Mouse (Mus musculus) kidney, embryonic 15.5 days (tissue): ENCODE measurements at regions not wholly inside any gene's neighbourhood (a gene's known extent, or its start where the extent isn't known, plus 50 kb on each side); places are given as distances from the start of the nearest gene placed in this dataset.
"Not testable (repeated sequence)": the region's sequence is repeated elsewhere in the genome, so short reads cannot be mapped to it uniquely, and the experiment has no call there.

Experiments
- ATAC-seq: fragments of 200-750 bp; cut with Nextera tagmentation; replicated peaks from 2 replicates; pipeline ENCODE4 v1.8.0; 2017; ENCODE audit warnings: moderate TSS enrichment; ENCODE audit not compliant: low FRiP score
- H3K27ac ChIP-seq: fragments of 300-500 bp; sonication (generic); 2 replicates; pipeline ENCODE4 v1.5.1; 2015; ENCODE audit warnings: mild to moderate bottlenecking, inconsistent platforms
- H3K27me3 ChIP-seq: fragments of 300-500 bp; sonication (generic); 2 replicates; pipeline ENCODE4 v1.6.1; 2015; ENCODE audit warnings: inconsistent platforms
- H3K36me3 ChIP-seq: fragments of 300-500 bp; sonication (generic); 2 replicates; pipeline ENCODE4 v1.6.1; 2015; ENCODE audit warnings: inconsistent platforms
- H3K4me1 ChIP-seq: fragments of 300-500 bp; sonication (generic); 2 replicates; pipeline ENCODE4 v1.6.1; 2015; ENCODE audit warnings: inconsistent platforms
- H3K4me2 ChIP-seq: fragments of 300-500 bp; sonication (generic); 2 replicates; pipeline ENCODE4 v1.6.1; 2015; ENCODE audit warnings: moderate library complexity, mild to moderate bottlenecking, inconsistent platforms
- H3K4me3 ChIP-seq: fragments of 300-500 bp; sonication (generic); replicated peaks from 2 replicates; pipeline ENCODE4 v1.5.1; 2015; ENCODE audit warnings: mild to moderate bottlenecking, inconsistent platforms
- H3K9ac ChIP-seq: fragments of 300-500 bp; sonication (generic); 2 replicates; pipeline ENCODE4 v1.6.1; 2015; ENCODE audit warnings: mild to moderate bottlenecking, inconsistent platforms
- H3K9me3 ChIP-seq: fragments of 300-500 bp; sonication (generic); replicated peaks from 2 replicates; pipeline ENCODE4 v1.6.1; 2016; ENCODE audit warnings: inconsistent platforms
- WGBS: fragments of 180-500 bp; shearing (Covaris S2); methylation state at CpG from one replicate; pipeline ENCODE4 v1.1.7; 2015; ENCODE audit warnings: mixed read lengths; 5-methylcytosine and 5-hydroxymethylcytosine counted together

- Histone ChIP-seq H3K27ac (no peak overlapping the region), H3K4me2 (no peak overlapping the region), H3K36me3 (no peaks in the 10 kb centered on the region), H3K9me3 (no peaks in the 10 kb centered on the region), H3K9ac (no peak overlapping the region), H3K27me3 (no peaks in the 10 kb centered on the region), H3K4me3 (no peak overlapping the region), H3K4me1 (no peaks in the 10 kb centered on the region)
- 97% methylated on average over 1 of the region's 1 CpGs for WGBS
- no peak for ATAC-seq
Measured at GRCm38 (mm10) chr14:100955806-100956436, 244.2 kb downstream of the Prr30 start.

GRCm38 (mm10) chr14:100950681-100951119 is 249.4 kb downstream of the Prr30 start:
- no peak for ATAC-seq
- no peaks in the 10 kb centered on the region for H3K4me1 ChIP-seq
- H3K9me3 ChIP-seq: no peaks in the 10 kb centered on the region
- H3K9ac ChIP-seq: no peak overlapping the region
- H3K4me2 ChIP-seq: no peak overlapping the region
- 57% methylated on average over 3 of the region's 3 CpGs for WGBS
- no peak overlapping the region for H3K27ac ChIP-seq
- H3K4me3 ChIP-seq: no peak overlapping the region
- no peaks in the 10 kb centered on the region for H3K27me3 ChIP-seq
- H3K36me3 ChIP-seq: no peaks in the 10 kb centered on the region

- H3K4me2 ChIP-seq, H3K4me1 ChIP-seq, H3K27ac ChIP-seq, ATAC-seq, H3K27me3 ChIP-seq, H3K4me3 ChIP-seq, H3K9me3 ChIP-seq, H3K9ac ChIP-seq, H3K36me3 ChIP-seq: not testable (repeated sequence)
Measured at GRCm38 (mm10) chr14:100947625-100948024, 252.5 kb downstream of the Prr30 start.

- H3K27ac ChIP-seq: no peak overlapping the region
- H3K36me3 ChIP-seq: no peaks in the 10 kb centered on the region
- no peaks in the 10 kb centered on the region for H3K4me1 ChIP-seq
- H3K4me3 ChIP-seq: no peak overlapping the region
- no peaks in the 10 kb centered on the region for H3K27me3 ChIP-seq
- 69% methylated on average over 2 of the region's 2 CpGs for WGBS
- H3K9ac ChIP-seq: no peak overlapping the region
- H3K4me2 ChIP-seq: no peak overlapping the region
- H3K9me3 ChIP-seq: no peaks in the 10 kb centered on the region
- ATAC-seq: no peak
Measured at GRCm38 (mm10) chr14:100937358-100937887, 262.7 kb downstream of the Prr30 start.

- Histone ChIP-seq H3K9ac (no peak overlapping the region), H3K27me3 (no peaks in the 10 kb centered on the region), H3K27ac (no peak overlapping the region), H3K9me3 (no peaks in the 10 kb centered on the region), H3K4me2 (no peak overlapping the region), H3K36me3 (no peaks in the 10 kb centered on the region), H3K4me3 (no peak overlapping the region), H3K4me1 (no peaks in the 10 kb centered on the region)
- 92% methylated on average over 7 of the region's 7 CpGs for WGBS
- no peak for ATAC-seq
Measured at GRCm38 (mm10) chr14:100934554-100934953, 265.6 kb downstream of the Prr30 start.

- Histone ChIP-seq H3K4me2 (no peak overlapping the region), H3K27me3 (no peaks in the 10 kb centered on the region), H3K4me1 (no peaks in the 10 kb centered on the region), H3K9ac (no peak overlapping the region), H3K9me3 (no peaks in the 10 kb centered on the region), H3K27ac (no peak overlapping the region), H3K4me3 (no peak overlapping the region), H3K36me3 (no peaks in the 10 kb centered on the region)
- 86% methylated on average over 6 of the region's 6 CpGs for WGBS
- ATAC-seq: no peak
Measured at GRCm38 (mm10) chr14:100924880-100925279, 275.2 kb downstream of the Prr30 start.

GRCm38 (mm10) chr14:100900221-100900620 is 299.9 kb downstream of the Prr30 start:
- Histone ChIP-seq H3K27me3 (no peaks in the 10 kb centered on the region), H3K4me3 (no peak overlapping the region), H3K9ac (no peak overlapping the region), H3K4me1 (no peaks in the 10 kb centered on the region), H3K36me3 (no peaks in the 10 kb centered on the region), H3K27ac (no peak overlapping the region), H3K4me2 (no peak overlapping the region), H3K9me3 (no peaks in the 10 kb centered on the region)
- 35% methylated on average over 2 of the region's 2 CpGs for WGBS
- no peak for ATAC-seq

GRCm38 (mm10) chr14:100899074-100899473 is 301.1 kb downstream of the Prr30 start:
- WGBS: 42% methylated on average over 3 of the region's 3 CpGs
- no peak for ATAC-seq

GRCm38 (mm10) chr14:100889163-100890157 is 310.7 kb downstream of the Prr30 start:
- peak; percentile 86; the same call in 1 of the 2 replicates for ATAC-seq
- Histone ChIP-seq H3K9ac (no peak overlapping the region), H3K4me1 (peaks cover 3% of the 10 kb centered on the region), H3K27me3 (no peaks in the 10 kb centered on the region), H3K36me3 (no peaks in the 10 kb centered on the region), H3K4me3 (no peak overlapping the region), H3K27ac (peak overlapping the region; percentile 1; the same call in 1 of the 2 replicates), H3K4me2 (no peak overlapping the region), H3K9me3 (no peaks in the 10 kb centered on the region)
- WGBS: 48% methylated on average over 18 of the region's 18 CpGs

More at GRCm38 (mm10) chr14:100899074-100899473, 301.1 kb downstream of the Prr30 start:
- Histone ChIP-seq H3K4me1 (no peaks in the 10 kb centered on the region), H3K27me3 (no peaks in the 10 kb centered on the region), H3K4me3 (no peak overlapping the region), H3K36me3 (no peaks in the 10 kb centered on the region), H3K9ac (no peak overlapping the region), H3K9me3 (no peaks in the 10 kb centered on the region), H3K27ac (no peak overlapping the region), H3K4me2 (no peak overlapping the region)

GRCm38 (mm10) chr14:100883115-100883514 is 317.0 kb downstream of the Prr30 start:
- Histone ChIP-seq H3K4me2 (no peak overlapping the region), H3K9ac (no peak overlapping the region), H3K4me3 (no peak overlapping the region), H3K27ac (no peak overlapping the region), H3K9me3 (no peaks in the 10 kb centered on the region), H3K36me3 (no peaks in the 10 kb centered on the region), H3K4me1 (no peaks in the 10 kb centered on the region), H3K27me3 (no peaks in the 10 kb centered on the region)
- no peak for ATAC-seq
- 65% methylated on average over 1 of the region's 1 CpGs for WGBS

- Histone ChIP-seq H3K4me3 (no peak overlapping the region), H3K4me1 (no peaks in the 10 kb centered on the region), H3K36me3 (no peaks in the 10 kb centered on the region), H3K4me2 (no peak overlapping the region), H3K27ac (no peak overlapping the region), H3K27me3 (no peaks in the 10 kb centered on the region), H3K9ac (no peak overlapping the region), H3K9me3 (no peaks in the 10 kb centered on the region)
- ATAC-seq: no peak
- WGBS: 66% methylated on average over 2 of the region's 2 CpGs
Measured at GRCm38 (mm10) chr14:100880103-100880502, 320.0 kb downstream of the Prr30 start.

- no peak for ATAC-seq
- no peaks in the 10 kb centered on the region for H3K9me3 ChIP-seq
- no peak overlapping the region for H3K4me3 ChIP-seq
- no peaks in the 10 kb centered on the region for H3K4me1 ChIP-seq
- no peak overlapping the region for H3K27ac ChIP-seq
- no peaks in the 10 kb centered on the region for H3K36me3 ChIP-seq
- no peak overlapping the region for H3K4me2 ChIP-seq
- H3K9ac ChIP-seq: no peak overlapping the region
- 51% methylated on average over 3 of the region's 3 CpGs for WGBS
- no peaks in the 10 kb centered on the region for H3K27me3 ChIP-seq
Measured at GRCm38 (mm10) chr14:100867790-100868189, 332.3 kb downstream of the Prr30 start.
